Mouse (Mus musculus) ES-CJ7 (cell line): ENCODE measurements around the gene Ncor1.
"Not testable (repeated sequence)": the region's sequence is repeated elsewhere in the genome, so short reads cannot be mapped to it uniquely, and the experiment has no call there.

Source experiments
- DNase-seq: peaks from one replicate; pipeline ENCODE4 v3.0.0; 2011; ENCODE audit warnings: low read depth, low spot score

Ncor1 gene

DNA sequence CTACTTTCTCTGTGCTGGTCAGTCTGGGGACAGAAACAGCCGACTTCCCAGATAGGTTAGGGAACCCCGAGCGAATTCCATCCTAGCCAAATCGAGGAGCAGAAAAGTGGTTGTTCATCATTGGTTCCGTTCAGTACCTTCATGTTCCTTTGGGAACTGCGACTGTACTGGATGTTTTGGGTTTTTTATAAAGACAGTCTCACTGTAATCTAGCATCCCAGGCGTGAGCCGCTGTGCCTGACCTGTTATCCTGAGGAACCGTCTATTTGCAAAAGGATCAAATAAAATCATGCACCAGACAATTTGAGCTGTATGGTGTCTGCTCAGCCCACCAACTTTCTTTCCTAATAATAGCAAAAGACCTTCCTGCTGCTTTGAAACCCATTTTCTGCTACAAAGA is 439 bp upstream of the Ncor1 start:
- DNase-seq: no peak

DNA sequence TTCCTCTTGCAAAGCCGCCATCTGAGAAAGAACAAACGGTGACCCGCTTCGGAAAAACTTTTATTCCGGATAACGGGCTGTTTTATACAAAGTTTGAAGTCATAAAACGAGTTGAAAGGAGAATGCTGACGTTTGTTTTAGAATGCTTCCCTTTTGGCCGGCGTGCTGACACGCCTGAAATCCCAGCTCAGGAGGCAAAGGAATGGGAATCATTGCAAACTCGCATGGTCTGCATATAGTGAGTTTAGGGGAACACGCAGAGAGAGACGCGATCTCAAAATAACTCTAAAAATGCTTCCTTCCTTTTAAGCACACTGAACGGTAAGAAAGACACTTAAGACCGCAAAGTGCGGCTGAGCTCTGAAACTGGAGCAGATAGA is 460 bp downstream of the Ncor1 start:
- DNase-seq: no peak

DNA sequence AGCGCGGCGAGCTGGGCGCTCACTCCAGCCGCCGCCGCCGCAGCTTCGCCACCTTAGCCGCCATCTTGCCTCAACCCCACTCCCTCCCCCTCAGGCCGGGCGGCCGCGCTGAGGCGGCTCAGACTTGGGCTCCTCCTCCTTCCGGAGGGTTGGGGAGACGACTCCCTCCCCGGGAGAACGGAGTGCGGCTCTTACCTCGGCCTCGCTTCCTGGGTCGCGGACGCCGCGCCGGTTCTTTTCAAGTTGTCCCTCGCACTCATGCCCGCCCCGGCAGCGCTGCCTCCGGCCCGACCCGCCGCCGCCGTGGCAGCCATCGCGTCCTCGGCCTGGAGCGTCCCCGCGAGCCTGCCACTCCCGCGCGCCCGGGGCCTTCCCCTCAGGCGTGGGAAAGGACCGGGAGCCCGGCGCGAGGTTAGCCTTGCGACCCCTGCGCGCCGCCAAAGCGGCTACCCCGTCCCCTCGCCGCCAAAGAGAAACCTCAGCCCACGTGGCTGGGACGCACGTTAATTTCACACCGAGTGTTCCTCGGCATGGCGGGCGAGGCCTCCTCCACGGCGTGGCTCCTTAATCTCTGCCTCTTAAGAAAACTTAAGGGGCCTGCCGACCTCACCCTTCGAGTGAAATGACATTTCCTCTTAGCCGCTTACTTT is 975 bp downstream of the Ncor1 start:
- DNase-seq: peak; percentile 89

DNA sequence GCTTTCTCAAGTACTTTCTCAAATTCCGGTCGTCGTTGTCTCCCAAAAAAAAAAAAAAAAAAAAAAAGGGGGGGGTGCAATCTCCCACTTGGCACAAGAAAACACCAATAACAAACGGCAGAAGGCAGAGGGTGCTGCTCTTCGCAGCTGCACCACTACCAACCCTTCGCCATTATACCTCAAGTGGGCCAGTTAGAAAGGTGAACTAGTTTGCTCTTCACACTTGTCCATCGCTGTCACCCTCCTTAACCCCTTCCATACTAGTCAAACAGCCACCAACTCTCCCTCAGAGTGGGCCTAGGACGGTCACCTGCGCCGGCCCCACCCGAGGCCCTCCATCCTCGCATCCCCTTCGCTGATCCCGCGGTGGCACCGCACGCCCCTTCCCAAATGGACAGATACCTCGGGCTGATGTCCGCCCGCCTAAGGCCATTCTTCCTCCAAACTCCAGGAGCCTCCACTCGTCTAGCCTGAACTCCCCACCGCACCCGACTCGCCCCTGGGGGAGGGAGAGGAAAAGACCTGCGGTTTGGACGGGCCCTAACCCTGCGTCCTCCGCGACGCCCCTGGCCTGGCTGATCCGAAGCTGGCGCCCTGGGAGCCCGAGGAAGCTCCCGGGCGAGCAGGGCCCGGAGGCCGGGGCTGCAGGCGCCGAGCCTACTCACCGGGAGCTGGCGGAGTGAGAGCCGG is 1.7 kb downstream of the Ncor1 start:
- peak; percentile 65 for DNase-seq

DNA sequence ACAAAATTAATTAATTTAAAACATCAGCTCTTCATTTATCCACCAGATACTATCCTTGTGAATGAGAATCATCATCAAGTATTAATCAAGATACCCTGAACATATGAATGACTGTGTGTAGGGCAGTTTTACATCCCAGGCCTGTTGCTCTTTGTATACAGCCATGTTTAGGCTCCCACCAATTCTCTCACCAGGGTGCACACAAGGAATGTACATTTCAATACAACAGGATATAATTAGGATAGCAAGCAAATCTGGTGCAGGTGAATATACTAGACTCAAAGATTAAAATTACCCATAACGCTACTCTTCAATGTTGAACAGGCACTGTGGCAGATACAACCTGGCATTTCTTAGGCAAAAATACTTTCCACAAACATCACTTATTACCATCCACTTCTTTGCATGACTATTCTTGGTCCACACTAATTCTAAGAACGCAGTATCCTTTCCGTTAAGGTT is 2.3 kb downstream of the Ncor1 start:
- DNase-seq: no peak

DNA sequence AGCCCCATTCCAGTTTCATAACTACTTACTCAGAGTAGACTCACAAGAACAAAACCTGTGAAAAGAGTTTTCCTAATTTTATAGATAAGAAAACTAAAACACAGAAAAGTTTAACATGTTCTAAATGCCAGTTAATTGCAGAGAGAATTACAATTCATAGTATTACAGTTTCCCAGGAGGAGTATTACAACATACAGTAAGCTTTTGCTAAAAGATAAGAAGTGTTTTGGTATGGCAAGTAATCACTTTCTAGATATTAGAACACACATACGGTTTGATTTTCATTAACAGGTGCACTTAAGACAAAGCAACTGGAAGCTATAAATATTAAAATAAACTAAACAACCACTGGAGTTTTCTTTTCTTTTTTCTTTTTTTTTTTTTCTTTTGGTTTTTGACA is 3.1 kb downstream of the Ncor1 start:
- no peak for DNase-seq

DNA sequence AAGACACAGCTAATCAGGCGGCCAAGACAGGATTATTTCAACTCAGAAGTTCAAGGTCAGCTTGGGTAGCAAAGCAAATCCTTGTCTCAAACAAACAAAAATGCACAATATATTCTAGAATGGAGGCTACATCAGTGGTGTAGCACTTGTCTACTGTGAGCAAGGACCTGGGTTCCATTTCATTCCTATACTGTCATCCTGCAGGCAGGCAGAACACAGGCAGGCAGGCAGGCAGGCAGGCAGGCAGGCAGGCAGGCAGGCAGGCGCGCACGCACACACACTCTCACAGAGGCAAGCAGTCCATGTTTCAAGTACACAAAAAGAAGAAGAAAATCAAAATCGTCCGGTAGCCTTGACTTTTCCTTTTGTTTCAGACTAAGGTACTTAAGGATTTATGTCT is 9.4 kb downstream of the Ncor1 start:
- no peak for DNase-seq

DNA sequence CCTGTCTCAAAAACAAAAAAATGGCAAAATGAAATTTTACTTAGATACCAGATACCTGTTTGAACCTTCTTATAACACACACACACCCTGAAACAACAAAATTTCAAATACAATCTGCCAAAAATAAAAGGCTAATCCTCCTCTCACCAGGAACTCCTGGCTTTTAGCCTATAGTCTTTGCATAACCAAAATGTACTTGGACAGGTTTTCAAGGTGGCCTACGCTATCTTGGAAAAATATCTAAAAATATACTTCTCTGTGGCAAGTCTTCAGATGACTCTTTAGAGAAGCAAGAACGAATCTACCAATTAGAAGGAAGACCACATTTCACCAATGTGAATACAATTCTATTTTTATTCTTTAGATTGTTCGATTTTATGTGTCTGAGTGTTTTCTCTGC is 12.5 kb downstream of the Ncor1 start:
- DNase-seq: no peak

DNA sequence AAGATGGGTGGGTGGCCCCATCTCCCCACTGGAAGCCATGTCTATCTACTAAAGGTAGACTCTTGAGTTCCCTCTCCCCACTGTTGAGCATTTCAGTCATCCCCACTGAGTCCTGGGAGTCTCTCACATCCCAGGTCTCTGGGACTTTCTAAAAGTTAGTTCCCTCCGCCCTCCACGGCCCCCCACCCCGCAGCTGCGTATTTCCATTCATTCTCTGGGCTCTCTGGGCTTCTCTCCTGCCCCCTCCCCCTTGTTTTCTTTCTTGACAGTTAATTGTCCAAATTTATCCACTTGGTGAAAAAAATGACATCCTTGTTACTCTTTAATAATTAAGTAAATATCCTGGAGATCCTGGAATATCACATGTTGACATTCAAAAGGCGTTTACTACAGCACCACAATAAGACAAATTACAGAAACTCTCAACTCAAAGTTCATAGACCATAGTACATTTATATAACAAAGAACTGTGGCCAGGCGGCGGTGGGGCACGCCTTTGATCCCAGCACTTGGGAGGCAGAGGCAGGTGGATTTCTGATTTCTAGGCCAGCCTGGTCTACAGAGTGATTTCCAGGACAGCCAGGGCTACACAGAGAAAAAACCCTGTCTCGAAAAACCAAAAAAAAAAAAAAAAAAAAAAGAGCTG is 17.5 kb downstream of the Ncor1 start:
- peak; percentile 45 for DNase-seq

DNA sequence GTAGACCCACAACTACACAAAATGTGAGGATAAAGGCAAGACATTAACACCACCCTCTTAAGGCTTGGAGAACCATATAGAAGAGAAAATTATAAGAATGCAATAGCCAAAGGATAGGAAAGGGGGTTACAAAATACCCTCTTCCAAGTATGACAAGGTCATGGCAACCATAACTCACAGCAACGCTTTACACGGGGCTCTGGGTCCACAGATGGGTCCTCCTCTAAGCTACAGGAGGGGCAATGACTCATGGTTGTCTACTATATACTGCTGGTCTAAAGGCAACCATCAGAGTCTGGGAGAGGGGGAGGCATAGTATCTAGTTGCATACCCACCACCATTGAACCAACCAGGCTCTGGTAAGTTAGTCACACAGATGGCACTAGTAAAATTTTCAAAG is 26.1 kb downstream of the Ncor1 start:
- DNase-seq: no peak

DNA sequence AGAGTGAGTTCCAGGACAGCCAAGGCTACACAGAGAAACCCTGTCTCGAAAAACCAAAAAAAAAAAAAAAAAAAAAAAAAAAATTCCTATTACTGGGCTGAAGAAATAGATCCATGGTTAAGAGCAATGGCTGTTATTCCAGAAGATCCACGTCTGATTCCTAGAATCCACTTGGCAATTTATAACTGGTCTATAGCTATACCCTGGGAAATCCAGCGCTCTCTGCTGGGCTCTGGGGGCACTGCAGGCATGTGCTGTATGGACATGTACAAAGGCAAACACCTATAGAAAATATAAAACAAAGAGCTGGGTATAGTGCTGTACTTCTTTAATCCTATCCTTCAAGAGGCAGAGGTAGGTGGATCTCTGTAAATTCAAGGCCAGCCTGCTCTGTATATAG is 31.2 kb downstream of the Ncor1 start:
- DNase-seq: peak; percentile 85

DNA sequence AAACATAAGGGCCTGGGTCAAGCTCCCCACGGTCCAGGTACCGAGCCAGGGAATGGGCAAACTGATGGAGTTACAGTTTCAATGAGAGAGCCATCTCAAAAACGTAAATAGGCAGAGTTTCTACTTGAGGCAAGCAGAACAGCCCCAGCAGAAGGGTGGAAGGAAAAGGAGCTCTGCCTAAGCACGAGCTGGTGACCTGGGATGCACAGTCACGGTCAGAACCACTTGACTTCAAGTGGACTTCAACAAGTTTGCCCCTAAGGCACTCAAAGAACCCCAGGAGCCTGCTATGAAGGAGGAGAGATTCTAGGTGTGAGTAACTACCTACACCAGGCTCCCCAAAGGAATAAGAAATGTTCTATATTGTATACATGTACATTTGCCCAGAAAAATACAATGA is 32.1 kb downstream of the Ncor1 start:
- no peak for DNase-seq

DNA sequence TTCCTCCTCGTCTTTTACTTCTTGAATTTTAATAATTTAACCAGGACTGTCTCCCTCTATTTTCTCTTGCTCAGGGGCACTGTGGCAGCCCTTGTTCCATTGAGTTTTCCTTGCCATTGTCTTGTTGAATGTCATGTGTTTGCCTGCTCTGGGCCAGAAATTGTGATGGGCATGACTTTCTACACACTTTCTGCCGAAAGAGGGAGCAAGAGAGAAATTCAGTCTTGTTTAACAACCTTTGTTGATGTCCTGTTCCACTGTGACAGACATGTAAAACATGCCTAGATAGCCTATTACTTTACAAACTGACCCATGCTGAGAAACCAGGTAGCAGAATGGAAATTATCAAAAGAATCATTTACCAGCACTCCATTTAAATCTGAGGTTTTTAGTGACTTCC is 33.8 kb downstream of the Ncor1 start:
- peak; percentile 90 for DNase-seq

DNA sequence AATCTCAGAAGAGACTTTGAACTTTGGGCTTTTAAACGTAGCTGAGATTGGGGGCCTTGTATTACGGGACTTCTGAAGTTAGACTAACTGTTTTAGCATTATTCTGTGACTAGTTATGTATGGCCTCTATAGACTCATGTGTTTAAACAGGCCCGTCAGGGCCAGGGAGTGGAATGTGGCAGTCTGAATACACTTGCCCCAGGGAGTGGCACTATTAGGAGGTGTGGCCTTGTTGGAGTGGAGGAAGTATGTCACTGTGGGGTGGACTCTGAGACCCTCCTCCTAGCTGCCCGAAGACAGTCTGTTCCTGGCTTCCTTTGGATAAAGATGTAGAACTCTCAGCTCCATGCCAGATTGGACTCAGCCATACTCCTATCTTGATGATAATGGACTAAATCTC is 43.3 kb downstream of the Ncor1 start:
- DNase-seq: peak; percentile 48

DNA sequence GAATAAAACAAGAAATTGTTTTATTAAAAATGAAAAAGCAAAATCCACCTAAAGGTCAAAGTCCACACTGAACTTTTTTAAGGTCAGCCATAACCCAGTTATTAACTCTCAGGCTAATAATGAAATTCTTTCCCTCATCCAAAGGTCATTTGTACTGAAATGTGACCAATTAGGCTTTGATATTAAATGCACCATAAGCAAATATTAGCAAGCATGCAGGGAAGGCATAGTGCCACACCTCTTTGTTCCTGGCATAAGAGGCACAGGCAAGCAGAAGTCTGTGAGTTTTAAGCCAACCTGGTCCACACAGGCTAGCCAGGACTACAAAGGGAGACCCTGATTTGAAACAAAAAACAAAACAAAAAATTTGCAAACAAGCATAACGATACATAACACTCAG is 48.7 kb downstream of the Ncor1 start:
- DNase-seq: no peak

DNA sequence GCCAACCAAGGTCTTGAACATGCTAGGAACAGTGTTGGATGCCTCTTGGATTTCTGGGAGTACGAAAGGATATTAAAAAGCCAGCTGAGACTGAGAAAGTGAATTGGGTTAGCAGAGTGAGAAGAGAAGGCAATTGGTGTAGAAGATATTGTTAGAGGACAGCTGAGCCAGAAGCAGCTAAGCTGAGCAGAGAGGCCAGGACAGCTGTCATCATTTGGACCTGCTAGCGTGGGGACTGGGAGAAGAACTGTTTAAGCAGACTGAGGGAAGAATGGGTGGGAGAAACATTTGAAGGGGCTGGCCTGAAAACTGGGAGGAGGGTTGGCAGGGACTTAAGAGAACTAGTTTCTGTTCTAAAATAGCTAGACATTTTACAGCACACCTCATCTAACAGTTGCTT is 49.5 kb downstream of the Ncor1 start:
- no peak for DNase-seq

DNA sequence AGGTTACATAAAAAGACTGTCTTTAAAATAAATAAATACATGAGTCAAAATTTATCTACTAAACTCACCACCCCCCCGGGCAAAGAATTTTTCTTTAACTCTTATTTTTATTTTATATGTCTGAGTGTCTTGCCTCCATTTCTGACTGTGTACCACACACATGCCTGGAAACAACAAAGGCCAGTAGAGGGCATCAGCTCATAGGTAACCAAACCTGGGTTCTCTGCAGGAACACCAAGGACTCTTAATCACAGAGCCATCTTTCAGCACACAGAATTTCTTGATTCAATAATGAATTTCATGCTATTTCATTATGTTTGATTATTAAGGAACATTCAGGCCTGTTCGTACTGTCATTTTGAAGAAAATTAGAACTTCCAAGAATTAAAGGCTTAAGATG is 61.9 kb downstream of the Ncor1 start:
- DNase-seq: peak; percentile 53

DNA sequence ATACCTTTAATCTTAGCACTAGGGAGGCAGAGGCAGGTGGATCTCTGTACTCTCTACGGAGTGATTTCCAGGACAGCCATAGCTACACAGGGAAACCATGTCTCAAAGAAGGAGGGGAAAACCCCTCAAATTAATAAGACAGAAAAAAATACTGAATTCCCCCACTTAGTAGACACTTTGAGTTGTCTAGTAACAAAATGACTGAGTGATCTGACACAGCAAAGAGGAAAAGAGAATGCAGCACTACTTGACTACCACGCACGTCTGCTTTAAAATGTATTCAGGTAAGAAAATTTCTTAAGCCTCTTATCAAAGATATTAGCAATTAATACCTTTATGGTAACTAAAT is 70.0 kb downstream of the Ncor1 start:
- no peak for DNase-seq

DNA sequence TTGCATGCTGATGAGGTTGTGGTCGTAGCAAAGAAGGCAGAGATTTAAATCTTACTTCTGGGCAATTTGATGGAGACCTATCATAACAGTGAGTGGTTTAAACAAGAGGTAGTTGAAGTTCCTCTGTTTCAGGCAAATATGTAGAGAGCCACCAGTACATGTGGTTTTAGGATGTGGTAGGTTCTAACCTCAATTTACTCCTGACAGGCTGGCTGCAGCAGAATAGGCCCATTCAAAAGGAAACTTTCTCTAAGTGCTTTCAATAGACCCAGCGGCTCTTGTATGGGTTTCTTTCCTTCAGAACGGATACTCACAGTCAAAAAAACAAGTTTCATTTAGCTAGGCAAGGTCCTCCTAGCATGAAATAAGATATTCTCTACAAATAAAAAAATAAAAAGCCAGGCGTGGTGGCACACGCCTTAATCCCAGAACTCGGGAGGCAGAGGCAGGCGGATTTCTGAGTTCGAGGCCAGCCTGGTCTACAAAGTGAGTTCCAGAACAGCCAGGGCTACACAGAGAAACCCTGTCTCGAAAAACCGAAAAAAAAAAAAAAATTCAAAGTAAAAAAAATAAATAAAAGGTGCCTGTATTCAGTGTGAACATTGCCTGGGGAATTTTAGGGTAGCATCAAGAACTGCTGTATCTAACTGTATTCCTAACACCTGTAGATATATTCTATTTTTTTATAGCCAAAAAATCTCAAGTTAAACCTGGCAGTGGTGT is 70.6 kb downstream of the Ncor1 start:
- DNase-seq: no peak

DNA sequence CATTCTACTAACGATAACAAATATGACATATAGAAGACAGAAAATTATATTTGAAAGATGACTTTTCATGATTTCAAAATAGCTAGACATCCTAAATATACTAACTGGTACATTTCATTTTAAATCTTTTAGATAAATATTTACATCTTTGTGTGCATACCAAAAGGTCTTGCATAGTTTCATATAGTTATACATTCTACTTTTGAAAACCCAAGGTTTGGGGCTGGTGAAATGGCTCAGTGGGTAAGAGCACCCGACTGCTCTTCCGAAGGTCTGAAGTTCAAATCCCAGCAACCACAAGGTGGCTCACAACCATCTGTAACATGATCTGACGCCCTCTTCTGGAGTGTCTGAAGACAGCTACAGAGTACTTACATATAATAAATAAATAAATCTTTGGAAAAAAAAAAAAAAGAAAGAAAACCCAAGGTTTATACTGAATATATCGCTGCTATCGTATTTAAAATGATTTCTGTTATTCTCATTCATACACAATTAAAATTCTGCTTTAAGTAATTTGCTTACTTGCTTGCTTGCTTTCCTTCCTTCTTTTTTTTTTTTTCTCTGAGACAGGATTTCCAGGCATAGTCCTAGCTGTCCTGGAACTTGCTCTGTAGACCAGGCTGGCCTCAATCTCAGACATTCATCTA is 81.0 kb downstream of the Ncor1 start:
- DNase-seq: not testable (repeated sequence)

DNA sequence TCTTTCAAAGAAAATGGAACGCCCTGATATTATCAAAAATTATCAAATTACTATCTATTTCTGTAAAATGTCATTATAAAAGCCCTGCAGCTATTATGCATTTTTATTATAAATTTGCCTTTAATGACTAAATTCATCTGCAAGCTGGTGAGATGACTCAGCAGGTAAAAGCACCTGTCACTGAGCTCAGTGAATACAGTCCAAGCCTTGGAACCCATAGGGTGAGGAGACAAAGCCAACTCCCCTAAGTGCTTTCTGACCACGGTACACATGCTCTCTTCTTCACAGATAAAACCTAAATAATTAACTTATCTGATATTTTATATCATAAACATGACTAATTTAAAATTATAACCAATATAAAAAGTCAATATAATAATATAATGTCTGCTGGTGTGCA is 86.6 kb downstream of the Ncor1 start:
- DNase-seq: no peak

DNA sequence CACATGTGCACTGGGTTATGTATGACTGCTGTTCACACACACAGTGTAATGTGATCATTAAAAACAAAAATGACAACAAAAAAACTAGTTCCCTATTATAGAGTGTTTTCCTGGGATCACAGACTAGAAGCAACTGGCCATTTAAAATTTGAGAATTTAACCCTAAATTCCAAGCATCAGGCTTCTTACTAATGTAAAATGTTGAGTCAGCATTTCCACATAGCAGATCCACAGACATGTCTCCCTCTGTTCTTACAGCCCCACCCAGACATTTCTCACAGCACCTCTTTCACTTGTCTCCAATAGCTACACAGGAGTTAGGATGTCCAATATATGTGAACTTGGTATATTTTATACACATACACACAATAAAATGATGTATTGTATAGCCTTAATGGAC is 88.4 kb downstream of the Ncor1 start:
- DNase-seq: no peak
